Mouse (Mus musculus): ENCODE data around the gene Pmf1.

Pmf1 gene

DNA sequence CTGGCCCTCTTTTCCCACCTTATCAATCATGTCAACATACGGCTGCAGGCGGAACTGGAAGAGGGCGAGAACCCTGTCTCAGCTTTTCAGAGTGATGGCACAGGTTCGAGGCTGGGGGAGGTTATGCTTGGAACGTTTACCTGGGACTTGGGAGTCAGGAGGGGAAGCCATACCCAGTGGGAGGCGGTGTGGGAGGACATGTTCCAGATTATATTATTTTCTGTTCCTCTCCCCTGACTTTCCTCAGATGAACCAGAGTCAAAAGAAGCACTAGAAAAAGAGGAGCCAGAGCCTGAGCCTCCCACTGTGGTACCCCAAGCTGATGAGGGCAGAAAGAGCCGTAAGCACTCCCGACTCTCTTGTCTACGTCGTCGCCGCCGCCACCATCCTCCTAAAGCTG, 59.4 kb downstream of the Pmf1 start:
- DNase-seq, result no peak
